Mouse (Mus musculus) C2C12 (cell line): ENCODE measurements around the gene Axin1.

Experiments used
- CEBPB ChIP-seq: IDR thresholded peaks from one replicate; pipeline ENCODE4 v1.6.1; 2011; ENCODE audit warnings: low read depth, mild to moderate bottlenecking, control low read depth, moderate library complexity
- CTCF ChIP-seq: IDR thresholded peaks from one replicate; pipeline ENCODE4 v1.5.1; 2011; ENCODE audit not compliant: control insufficient read depth, insufficient read depth, insufficient read length
- MYOD1 ChIP-seq: IDR thresholded peaks from one replicate; pipeline ENCODE4 v1.6.1; 2011; ENCODE audit warnings: low read depth; ENCODE audit not compliant: control insufficient read depth, insufficient read length
- USF1 ChIP-seq: IDR thresholded peaks from one replicate; pipeline ENCODE4 v1.6.1; 2011; ENCODE audit warnings: low read depth, mild to moderate bottlenecking, control low read depth, moderate library complexity

- no peak for TF ChIP-seq CTCF
- no peak for TF ChIP-seq MYOD1
- no peak for TF ChIP-seq CEBPB
- TF ChIP-seq USF1: no peak
These were observed 101.1 kb downstream of the Axin1 start for GRCm38 (mm10) chr17:26239551-26239950.
